Mouse (Mus musculus) lung, postnatal 36 days (tissue): ENCODE measurements around the gene Cflar.

Experiments used
- DNase-seq: peaks from one replicate; pipeline ENCODE4 v3.0.0; 2022; ENCODE audit warnings: mixed read lengths

Cflar gene

GRCm38 (mm10) chr1:58713081-58713892 is 2.0 kb downstream of the Cflar start:
- peak; percentile 90 for DNase-seq

GRCm38 (mm10) chr1:58713893-58714231 is 2.6 kb downstream of the Cflar start:
- DNase-seq: peak; percentile 82

- DNase-seq: no peak
These were observed 3.1 kb downstream of the Cflar start for GRCm38 (mm10) chr1:58714361-58714760.

GRCm38 (mm10) chr1:58715536-58715935 is 4.2 kb downstream of the Cflar start:
- no peak for DNase-seq

GRCm38 (mm10) chr1:58716162-58716882 is 5.0 kb downstream of the Cflar start:
- peak; percentile 41 for DNase-seq

- DNase-seq: no peak
These were observed 5.5 kb downstream of the Cflar start for GRCm38 (mm10) chr1:58716883-58717220.

- DNase-seq: no peak
These were observed 6.4 kb downstream of the Cflar start for GRCm38 (mm10) chr1:58717589-58718270.

- DNase-seq: no peak
These were observed 8.1 kb downstream of the Cflar start for GRCm38 (mm10) chr1:58719356-58719945.

GRCm38 (mm10) chr1:58720090-58720489 is 8.8 kb downstream of the Cflar start:
- DNase-seq: peak; percentile 82

GRCm38 (mm10) chr1:58720988-58721387 is 9.7 kb downstream of the Cflar start:
- no peak for DNase-seq

- DNase-seq: no peak
These were observed 11.0 kb downstream of the Cflar start for GRCm38 (mm10) chr1:58722115-58722938.

GRCm38 (mm10) chr1:58723062-58723808 is 11.9 kb downstream of the Cflar start:
- no peak for DNase-seq

- DNase-seq: no peak
These were observed 12.6 kb downstream of the Cflar start for GRCm38 (mm10) chr1:58723809-58724405.

GRCm38 (mm10) chr1:58724533-58724932 is 13.2 kb downstream of the Cflar start:
- no peak for DNase-seq

- DNase-seq: no peak
These were observed 13.8 kb downstream of the Cflar start for GRCm38 (mm10) chr1:58725095-58725494.

- peak; percentile 73 for DNase-seq
These were observed 14.5 kb downstream of the Cflar start for GRCm38 (mm10) chr1:58725767-58726166.

- DNase-seq: peak; percentile 79
These were observed 15.9 kb downstream of the Cflar start for GRCm38 (mm10) chr1:58727019-58727746.

GRCm38 (mm10) chr1:58727747-58728589 is 16.7 kb downstream of the Cflar start:
- no peak for DNase-seq

GRCm38 (mm10) chr1:58728590-58728868 is 17.2 kb downstream of the Cflar start:
- DNase-seq: no peak

GRCm38 (mm10) chr1:58733636-58734035 is 22.3 kb downstream of the Cflar start:
- no peak for DNase-seq
